Mouse (Mus musculus) adrenal gland, adult (tissue): ENCODE results near the gene Gm44973.

ENCODE experiments used
- DNase-seq, 2 experiments: peaks; one replicate each; pipeline ENCODE4 v3.0.0; 2022 to 2023; ENCODE audit warnings: low spot score in 1 of 2; ENCODE audit not compliant: inconsistent age in 2 of 2

The Gm44973 gene

GRCm38 (mm10) chr7:5080010-5080751 is 64.9 kb downstream of the Gm44973 start, which contains the start of gene Epn1:
Gene Epn1 (plus strand): TSS chr7:5080235.
- DNase-seq = peak; percentile 98

- no peak for DNase-seq
These were observed 65.5 kb downstream of the Gm44973 start for GRCm38 (mm10) chr7:5080815-5081214.

GRCm38 (mm10) chr7:5081241-5081640 is 65.9 kb downstream of the Gm44973 start:
- no peak for DNase-seq

GRCm38 (mm10) chr7:5081939-5082338 is 66.6 kb downstream of the Gm44973 start:
- no peak for DNase-seq
